Mouse (Mus musculus) testis, postnatal 10 days (tissue): ENCODE results near the gene Creb3.
A peak's percentile ranks its signal among the peaks of the same experiment; 100 is the strongest.

Source experiments
- DNase-seq: peaks from one replicate; pipeline ENCODE4 v3.0.0; 2021; ENCODE audit warnings: low spot score

The Creb3 gene

DNA sequence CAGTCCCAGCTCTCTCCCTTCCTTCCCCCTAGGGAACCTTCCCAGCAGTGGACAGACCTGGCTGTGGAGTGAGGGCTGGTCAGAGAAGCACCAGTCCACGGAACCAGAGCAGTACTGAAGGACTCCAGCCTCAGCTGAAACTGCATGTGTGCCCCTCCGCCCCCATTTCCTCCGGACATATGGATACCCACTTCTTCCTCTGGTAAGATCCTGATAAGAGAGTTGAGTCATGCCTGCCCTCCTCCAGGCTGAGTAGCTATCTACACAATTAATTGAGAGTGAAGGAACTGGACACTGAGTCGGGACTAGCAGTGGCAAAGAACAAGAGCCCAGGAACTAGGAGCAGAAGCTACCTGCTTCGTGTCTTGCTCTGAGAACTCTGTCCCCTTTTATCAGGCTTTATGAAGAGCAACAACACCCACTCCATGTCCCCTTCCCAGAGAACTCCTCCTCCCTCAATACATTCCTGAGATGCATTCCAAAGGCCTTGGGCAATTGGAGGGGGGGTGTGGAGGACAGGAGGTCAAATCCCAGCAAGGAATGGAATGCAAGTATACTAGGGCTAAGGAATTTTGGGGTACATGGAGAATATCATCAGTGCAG is 4.0 kb upstream of the Creb3 start:
- no peak for DNase-seq

DNA sequence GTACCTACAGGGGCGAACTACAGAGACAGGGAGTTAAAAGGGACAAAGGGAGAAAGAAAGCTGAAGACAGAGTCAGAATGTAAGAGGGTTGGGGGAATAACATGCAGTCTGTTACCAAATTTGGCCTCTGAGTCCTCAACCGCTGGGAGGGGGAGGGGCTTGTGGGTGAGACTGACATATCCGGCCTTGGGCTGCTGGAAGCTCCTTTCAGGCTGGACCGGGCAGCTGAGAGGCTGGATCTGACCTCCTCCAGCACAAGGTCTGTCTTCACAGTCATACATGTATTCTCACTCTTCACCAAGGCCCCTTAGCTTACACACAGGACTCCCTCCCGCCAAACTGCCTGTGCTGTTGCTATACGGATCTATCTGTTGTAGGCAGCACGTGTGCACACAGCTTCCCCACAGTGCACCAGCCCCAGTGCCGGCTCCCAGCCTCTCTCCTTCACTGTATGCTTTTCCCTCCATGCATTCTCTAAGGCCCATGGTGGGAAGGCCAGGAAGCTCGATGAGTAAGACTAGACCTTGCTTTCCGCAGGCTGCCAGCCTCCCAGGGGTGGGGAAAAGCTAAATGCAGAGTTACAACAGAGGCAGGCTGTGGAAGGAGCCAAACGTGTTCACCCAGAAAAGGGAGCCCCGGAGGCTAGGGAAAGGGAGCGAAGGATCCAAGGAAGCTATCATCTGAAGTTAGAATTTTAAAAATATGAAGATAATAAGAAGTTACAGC is 3.3 kb upstream of the Creb3 start:
- peak; percentile 85 for DNase-seq

GRCm38 (mm10) chr4:43559519-43560242 is 2.5 kb upstream of the Creb3 start:
- DNase-seq = no peak

GRCm38 (mm10) chr4:43560243-43560611 is 1.9 kb upstream of the Creb3 start:
- no peak for DNase-seq

- no peak for DNase-seq
Measured at GRCm38 (mm10) chr4:43560976-43561375, 1.2 kb upstream of the Creb3 start.

DNA sequence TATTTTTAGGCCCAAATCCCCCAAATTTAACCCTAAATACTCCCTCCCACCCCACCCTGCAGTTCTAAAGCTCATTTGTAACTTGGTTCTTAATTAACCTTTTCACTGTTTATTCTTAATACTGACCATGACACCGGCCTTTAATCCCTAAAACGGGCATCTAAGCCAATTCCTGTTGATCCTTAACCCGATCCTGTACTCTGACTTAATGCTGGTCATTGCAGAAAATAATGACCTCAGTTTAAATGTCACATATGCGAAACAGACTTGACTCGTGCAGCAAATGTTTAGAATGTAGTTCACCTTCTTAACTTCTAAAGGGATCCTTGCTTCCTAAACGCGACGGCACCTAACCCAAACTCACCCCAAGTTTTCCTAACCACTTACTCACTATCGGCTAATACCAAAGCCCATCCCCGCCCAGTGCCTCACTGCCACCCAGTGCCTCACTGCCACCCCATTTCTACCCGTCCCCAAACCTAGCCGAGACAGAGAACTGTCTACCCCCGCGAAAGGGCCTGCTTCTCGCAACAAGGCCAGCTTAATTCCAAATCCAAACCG is 616 bp upstream of the Creb3 start:
- DNase-seq = no peak

GRCm38 (mm10) chr4:43562769-43563600 is 853 bp downstream of the Creb3 start:
- no peak for DNase-seq

DNA sequence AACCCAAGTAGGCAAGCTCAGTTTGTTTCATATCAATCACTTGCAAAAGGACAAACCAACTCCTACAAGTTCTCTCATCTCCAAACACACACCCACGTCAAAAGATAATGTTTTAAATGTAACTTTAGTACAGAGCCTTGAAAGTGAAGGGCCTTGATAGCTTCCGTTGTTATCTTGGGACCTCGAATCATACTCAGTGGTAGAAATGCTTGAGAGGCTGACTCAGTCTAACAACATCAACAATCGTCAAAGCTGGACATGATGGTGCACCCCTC is 1.4 kb downstream of the Creb3 start:
- no peak for DNase-seq

- DNase-seq = no peak
Measured at GRCm38 (mm10) chr4:43564231-43564630, 2.1 kb downstream of the Creb3 start.

DNA sequence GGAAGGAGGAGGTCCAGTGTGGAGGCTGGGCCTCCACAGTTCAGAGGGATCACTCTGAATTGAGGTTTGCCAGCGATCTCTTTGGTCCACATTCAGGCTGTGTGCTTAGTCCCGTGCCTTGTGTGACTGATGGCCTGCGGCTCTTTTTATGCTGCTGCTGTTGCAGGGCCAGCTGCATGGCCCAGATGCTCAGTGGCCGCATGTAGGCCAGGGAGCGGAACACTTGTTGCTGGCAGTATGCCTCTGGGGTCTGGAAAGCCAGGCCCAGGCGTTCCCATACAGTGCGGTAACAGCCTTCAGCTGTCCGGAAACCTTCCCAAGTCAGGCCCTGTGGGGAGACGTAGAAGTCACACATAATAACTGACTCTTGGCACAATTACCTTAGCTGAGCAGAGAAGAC is 5.0 kb downstream of the Creb3 start:
- DNase-seq = no peak

DNA sequence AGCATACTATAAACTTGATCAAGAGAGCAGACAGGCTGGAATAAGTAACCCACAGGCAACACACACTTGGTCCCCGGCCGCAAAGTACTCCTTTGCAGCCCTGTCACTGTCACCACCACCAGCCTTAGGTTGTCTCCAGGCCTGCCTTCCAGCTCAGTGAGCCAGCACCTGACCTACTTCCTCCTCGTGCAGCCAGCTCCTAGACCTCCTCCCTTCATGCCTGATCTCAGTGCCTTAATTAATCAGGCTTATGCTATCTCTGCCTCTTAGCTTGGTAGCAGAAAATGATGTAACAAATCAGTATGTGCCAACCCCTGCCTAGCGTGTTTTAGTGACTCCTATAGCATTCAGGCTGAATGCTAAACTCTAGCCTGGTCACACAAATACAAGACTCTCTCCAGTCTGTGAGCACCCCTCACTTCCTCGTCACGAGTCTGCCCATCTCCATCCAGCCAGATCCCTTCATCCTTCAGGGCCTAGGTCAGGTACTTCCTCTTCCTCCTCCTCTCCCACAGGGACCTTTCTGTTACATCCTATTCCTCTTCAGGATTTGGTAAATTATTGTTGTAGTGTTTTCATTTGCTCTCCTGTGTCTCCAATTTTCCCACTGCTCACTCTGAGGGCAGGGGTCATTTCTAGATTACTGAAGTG is 9.4 kb downstream of the Creb3 start:
- DNase-seq = no peak

- peak; percentile 33 for DNase-seq
Measured at GRCm38 (mm10) chr4:43573561-43573960, 11.4 kb downstream of the Creb3 start.

- no peak for DNase-seq
Measured at GRCm38 (mm10) chr4:43575356-43575755, 13.2 kb downstream of the Creb3 start.

DNA sequence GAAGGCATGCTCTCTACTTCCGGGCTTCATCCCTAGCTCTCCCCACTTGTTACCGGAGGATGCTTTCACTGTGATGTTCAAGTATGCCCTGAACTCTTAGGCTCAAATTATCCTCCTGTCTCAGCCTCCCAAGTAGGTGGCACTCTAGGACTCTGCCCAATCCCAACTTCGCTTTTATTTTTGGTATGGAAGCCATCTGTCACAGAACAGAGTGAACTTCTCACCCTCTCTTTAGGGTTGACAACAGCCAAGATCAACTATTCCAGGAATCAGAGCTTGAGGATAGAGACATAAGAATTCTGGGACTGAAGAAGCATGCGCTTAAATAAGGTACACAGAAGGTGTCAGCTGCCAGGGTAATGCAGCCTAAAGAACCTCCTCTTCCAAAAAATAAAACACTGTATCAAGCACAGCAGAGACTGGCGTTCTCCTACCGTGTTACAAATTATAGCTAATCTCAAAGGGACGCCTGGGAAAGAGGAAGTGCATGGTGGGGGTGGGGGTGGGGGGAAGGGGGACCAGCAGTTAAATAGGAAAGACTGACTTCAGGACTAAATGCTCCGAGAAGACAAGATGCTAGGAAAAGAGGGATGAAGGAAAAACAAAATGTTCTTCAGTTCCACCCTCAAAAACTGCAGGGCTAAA is 15.2 kb downstream of the Creb3 start:
- DNase-seq = no peak

- peak; percentile 88 for DNase-seq
Measured at GRCm38 (mm10) chr4:43578376-43579204, 16.5 kb downstream of the Creb3 start, which contains the start of the genes Rgp1 and Gba2. Gene Rgp1, plus strand, starts transcription at chr4:43578715. Gene Gba2, minus strand, starts transcription at chr4:43578873.

- no peak for DNase-seq
Measured at GRCm38 (mm10) chr4:43579256-43579655, 17.1 kb downstream of the Creb3 start.

DNA sequence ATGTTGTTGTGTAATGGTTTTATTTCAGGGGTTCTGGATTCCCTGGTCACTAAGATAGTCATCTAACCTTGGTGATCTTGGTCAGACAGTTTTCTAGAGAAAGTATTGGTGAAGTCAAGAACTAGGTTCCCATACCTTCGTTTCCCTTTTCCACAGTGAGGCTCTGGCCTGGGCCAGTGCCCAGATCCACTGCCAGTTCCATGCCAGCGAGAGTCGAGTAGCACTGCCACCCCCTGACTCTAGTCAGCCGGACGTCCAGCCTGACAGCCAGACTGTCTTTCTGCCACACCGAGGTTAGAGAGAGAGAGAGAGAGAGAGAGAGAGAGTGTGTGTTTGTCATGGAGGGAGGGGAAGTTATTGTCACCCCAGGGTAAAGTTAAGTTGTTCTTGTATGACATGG is 17.6 kb downstream of the Creb3 start:
- DNase-seq = no peak

DNA sequence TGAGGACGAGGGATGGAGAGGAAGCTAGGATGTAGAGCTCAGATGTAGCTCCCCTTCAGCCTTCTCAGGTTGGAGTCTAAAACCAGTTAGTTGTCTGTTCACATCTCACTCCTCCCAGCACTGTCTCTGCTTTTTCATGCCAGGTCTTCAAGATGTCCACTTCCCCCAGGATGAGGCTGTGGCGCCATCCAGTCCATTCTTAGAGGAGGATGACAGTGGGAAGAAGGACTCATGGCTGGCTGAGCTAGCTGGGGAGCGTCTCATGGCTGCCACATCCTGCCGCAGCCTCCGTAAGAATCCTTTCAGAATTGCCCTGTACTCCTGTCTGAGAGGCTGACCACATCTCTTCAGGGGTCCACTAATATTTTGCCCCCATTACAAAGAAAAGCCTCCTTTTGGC is 18.6 kb downstream of the Creb3 start:
- no peak for DNase-seq

DNA sequence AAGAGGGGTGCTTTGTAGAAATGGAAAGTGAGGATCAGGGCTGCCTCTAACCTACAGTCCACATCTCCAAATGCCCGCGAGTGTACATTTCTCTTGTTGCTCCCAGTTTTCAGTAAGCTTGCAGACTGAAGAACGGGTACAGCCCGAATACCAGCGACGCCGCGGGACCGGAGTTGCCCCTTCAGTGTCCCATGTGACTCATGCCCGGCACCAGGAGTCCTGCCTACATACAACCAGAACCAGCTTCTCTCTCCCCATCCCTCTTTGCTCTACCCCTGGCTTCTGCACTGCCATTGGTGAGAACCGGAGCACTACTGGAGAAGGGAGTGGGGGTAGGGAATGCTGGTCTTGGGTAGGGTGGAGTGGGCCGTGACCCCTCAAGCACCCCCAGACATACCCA is 19.2 kb downstream of the Creb3 start:
- DNase-seq = no peak

DNA sequence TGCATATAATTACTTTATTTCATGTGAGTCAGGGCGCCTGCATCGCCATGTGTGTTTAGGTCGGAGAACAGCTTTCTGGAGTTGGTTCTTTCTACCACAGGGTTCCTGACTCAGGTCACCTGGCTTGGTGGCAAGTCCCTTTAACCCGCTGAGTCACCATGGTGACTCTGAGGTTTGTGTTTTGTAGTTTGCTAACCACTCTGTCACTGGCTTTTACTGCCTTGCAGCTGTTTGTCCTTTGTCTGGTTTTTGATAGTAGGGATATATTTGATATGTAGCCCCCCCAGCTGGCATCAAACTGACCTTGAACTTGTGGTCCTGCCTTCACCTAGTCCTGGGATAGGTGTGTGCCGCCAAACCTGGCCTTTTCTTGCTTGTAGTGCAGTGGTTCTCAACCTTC is 20.1 kb downstream of the Creb3 start:
- DNase-seq = no peak
